Mouse (Mus musculus) ZHBTc4 (cell line): ENCODE measurements at regions not wholly inside any gene's neighbourhood (a gene's known extent, or its start where the extent isn't known, plus 50 kb on each side); places are given as distances from the start of the nearest gene placed in this dataset.

Experiments
- DNase-seq: peaks from one replicate; pipeline ENCODE4 v3.0.0-alpha.2; 2011; ENCODE audit warnings: low read depth, low spot score

DNA sequence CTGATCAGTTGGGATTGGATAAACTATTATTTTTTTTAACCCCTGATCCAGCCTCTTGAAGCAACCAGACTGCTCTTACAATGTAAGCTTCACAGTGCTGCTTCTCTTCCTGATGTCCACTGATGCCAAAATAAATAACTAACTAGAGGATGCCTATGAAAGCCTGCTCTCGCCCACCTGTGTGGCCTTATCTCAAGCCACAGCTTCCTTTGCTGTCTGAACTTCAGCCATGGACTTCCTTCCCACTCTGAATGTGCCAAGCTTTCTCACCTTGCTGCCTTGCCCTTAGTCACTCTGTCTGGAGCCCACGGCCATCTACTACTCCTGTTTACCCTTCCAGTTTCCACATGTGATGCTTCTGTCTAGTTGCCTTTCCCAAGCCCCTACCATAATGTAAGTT, 559.6 kb downstream of the Dhx35 start:
- DNase-seq: no peak

DNA sequence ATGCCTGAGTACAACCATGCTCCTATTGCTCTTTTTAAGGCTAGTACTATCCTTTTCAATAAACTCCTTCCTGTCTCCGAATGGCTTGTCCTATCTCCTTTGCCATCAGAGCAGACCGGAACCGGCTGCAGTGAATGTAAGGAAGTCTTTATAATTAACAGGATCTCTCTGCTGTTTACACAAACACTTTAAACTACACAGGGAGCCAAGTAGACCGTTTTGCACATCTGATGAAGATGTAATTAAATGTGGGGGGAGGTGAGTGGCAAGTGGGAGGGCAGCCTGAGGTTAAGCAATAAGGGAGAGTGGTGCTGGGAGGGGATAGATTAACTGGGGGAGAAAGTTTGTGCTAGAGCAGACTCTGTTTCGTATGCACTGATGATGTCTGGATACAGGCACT, 561.9 kb downstream of the Dhx35 start:
- no peak for DNase-seq

DNA sequence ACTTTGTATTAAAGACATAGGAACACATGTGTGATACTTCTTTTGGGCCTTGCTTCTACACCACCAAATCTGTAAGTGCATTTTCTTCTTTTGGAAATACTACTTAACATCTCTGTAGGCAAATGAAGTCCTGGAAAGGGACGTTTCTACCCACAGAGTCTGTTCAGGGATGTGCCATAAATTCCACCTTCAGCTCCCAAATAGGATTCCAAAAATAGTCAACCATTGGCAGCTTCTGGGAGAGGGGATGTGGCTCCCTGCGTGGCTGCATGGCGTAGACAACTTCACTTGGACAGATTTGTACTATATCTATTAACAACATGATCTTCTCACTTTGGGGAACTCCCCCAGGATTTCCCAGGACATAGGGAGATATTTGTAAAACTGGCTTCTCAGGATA, 566.8 kb downstream of the Dhx35 start:
- DNase-seq: no peak

DNA sequence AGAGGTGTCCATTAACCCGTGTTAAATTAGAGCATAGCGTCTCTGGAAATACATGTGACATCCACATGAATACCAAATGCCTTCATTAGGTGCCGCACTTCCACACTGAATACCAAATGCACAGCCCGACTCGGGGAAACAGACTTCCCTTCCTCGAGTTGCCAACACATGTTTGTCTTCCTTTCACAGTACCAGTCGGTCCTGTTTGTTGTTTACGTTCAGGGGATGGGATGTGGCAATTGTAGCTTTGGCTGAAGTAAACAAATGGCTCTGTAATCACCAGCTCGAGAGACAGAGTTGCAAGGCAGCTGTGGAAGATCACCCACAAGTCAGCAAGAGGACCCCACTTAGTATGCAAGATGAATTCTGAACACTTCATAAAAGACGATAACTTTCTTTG, 598.3 kb downstream of the Dhx35 start:
- DNase-seq: no peak

DNA sequence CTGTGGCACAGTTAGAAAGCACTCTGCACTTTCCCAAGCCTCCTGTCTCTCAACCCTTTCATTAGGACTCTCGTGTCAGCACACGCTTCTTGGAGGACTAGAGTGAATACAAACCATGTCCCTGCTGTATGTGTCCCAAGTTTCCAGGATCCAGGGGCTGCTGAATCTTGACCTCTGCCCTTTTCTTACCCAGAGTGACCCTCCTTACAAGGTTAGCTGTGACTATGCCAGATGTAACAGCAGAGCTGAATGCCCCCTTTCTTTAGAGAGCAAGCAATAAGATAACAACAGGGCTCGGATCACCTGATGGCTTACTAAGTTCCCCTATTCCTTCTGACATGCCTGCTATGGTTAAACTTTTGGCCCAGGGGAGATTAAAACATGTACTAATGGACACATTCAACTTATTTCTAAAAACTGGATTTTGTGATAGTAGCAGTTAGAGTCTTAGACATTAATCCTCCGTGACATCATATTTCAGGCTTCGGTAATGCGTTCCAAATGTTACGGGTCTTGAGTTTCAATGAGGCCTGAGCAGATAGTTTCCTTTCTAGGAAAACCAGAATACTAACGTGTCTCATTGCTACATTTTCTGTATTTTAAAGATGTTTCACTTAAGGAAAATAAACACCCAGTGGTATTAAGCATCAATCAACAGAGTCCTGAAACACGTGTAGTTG, 607.0 kb downstream of the Dhx35 start:
- DNase-seq: no peak

DNA sequence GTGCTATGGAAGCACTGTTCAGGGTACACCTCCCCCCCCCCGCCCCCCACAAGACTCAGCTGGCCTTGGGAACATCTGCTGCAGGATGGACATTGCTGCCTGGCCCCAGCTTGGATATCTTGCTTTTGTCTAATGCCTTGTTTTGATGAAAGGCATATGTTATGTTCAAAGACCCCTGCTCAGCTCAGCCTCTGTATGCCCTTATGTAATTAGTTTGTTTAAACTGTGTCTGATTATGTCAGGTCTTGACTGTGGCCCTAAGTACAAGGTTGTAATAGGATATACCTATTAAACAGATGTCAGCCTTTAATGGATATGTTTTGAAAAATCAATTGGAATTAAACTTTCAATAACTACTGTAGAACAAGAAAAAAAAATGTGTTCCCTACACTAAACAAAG, 610.3 kb downstream of the Dhx35 start:
- DNase-seq: no peak

DNA sequence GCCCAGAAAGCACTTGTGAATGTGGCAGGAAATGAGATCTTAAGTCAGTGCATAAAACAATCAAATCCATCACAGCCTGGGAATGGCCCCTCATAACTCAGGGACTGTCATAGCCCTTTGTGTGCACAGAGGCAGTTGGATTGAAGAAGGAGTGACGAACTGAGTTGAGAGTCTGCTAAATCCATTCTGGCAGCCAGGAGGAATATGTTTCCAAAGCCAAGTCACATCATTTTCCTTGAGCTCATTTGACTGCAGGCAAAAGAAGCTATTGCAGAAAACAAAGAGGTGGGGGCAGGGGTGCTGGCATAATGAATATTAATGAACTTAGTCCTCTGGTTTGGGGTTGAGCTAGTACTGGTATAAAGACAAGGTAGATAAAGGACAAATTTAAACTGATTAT, 620.0 kb downstream of the Dhx35 start:
- no peak for DNase-seq

DNA sequence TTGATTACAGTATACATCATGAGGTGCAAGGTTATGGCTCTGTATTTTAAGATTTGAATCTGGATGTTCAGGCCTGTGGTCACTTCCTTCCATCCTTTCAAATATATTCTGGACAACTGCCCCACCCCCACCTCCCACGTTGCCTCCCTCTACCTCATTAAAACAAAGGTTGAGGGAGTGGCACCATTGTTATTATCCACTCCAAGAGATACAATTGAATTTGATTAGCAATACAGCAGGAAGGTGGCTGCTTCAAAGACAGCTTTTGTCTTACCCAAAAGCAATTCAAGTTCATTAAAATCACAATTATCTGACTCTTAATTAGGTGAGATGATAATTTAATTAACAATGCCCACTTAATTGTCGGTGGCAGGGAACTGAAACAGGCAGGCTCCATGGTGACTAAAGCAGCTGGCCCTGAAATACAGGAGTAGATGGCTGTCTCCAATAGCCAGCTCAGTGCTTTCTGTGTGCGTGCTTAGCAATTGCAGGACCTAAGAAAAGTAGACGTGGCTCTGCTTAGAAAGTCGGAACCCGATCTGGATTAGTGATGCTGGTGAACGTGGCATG, 623.8 kb downstream of the Dhx35 start:
- peak; percentile 52 for DNase-seq

DNA sequence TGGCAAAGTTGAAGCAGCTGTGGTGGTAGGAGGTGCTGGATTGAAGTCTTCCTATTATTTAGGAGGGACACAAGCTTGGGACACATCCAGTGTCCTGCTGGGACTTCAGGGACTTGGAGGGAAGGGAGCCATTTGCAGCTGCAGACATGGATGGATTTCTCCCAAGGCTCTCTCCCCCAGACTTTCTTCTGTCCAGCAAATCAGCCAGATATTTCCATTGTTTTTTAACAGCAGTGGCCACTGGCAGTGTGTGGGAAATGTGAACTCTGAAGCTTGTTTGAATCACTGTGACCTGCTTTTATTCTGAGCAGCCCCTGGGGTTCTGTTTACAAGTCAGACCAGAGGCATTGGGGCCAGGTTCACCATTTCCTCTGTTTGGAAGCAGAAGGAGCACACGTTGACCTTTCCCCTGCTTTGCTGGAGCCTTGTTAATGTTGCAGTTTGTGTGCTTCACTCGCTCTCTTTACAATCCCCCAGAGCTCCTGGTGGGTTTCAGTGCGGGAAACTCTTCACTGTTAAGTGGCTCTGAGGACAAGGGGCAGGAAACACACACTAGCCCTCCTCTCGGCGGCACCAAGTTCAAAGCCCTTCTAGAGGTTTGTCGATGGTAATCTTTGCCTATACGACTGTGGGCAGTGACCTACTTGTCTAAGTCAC, 627.8 kb downstream of the Dhx35 start:
- DNase-seq: no peak

DNA sequence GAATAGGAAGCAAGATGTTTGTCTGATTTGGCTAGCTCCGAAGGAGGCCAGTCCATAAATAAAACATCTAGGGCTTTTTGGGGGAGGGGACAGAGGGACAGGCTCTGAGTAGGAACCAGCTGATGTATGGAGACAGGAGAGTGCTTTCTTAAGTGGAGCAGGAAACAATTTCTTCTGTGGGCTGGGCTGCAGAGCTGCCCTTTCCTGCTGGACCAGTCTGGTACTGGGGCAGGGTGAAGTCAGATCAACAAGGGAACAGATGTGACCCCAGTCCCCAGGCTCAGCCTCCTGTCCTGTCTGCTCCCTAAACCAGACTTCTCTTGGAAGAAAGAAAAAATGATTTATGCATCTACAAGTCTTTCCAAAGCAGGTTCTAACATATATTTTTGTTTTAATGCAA, 633.6 kb downstream of the Dhx35 start:
- no peak for DNase-seq

DNA sequence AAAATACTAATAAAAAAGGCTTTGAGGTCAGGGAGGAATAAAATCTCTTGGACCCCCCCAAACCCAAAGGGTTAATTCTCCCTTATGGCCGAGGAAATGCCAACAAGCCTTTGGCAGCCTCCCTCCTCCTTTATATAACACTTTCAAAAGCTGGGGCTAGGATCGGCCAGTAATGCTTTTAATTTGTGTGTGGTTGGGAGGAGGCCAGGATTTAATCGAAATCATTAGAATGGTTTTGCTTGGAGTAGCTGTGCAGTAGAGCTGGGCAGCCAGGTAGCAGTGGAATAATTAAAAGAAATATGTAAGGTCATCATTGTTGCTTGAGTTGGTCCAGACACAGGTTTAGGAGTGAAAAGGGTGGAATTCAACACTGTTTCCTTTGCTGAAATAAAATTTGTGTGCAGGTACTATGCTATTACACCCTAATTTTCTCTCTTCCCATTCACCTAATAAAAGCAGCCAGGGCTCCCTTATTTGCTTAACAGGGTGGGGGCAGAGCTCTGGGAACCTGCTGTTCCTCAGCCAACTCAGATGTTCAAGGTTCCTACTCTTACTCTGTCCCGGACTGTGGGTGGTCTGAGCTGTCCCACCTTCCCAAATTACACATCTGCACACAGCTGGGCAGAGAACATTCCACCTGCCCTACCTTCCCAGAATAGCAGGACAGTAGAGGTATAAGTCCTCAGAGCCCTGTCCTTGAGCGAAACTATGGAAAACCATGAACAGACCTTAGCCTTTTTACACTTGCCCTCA, 636.1 kb downstream of the Dhx35 start:
- DNase-seq: no peak

DNA sequence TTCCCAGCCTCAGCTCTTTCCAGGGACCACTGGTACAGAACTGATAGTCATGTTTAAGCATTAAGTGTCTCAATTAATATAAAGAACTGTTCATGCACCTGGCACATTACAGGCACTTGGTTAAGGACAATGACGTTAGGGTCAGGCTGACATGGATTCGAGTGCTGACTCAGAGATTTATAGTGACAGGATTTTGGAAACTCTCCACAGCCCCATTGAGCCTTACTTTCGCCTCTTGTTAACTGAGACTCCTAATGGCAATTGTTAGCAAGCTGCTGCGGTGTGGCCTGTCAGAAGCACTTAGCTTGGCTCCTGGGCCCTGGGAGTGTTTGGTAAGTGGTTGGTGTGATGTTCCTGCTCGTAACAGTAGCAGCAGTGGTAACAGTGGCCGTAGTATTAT, 644.4 kb downstream of the Dhx35 start:
- DNase-seq: no peak

DNA sequence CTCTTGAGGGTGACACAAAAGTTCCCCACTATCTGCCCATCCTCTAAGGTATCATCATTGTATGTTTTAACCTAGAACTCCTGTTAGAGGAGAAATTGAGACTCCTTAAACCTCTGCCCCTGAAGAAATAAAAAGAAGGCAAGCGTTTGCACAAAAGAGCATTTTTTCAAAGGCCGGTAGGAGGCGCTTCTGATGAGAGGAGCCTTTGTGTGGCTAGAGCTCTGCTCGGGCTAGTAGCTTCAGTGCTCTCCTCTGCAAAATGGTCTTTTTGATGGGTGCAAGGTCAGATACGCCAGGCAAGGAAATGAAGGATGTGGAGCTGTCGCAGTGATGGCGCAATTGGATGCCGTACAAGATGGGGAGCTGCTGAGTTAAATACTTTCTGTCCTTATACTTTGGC, 649.0 kb downstream of the Dhx35 start:
- DNase-seq: peak; percentile 59

DNA sequence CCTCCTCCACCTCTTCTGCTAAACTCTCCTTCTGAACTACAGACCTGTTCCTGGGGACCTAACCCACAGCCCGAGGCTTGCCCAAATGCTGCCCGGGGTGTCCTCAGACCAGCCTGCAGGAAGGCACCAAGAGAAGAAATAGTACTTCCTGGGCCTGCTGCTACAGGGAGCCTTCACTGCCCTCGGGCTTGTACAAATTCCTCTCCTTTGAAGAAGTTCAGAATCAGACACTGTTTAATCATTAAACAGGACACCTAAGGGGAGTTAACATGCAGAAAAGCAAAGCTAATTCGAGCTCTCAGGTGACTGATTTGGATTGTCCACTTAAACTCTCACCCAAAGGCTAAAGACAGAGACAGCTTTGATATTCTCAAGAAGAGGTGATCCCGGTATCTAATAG, 651.8 kb downstream of the Dhx35 start:
- DNase-seq: no peak

DNA sequence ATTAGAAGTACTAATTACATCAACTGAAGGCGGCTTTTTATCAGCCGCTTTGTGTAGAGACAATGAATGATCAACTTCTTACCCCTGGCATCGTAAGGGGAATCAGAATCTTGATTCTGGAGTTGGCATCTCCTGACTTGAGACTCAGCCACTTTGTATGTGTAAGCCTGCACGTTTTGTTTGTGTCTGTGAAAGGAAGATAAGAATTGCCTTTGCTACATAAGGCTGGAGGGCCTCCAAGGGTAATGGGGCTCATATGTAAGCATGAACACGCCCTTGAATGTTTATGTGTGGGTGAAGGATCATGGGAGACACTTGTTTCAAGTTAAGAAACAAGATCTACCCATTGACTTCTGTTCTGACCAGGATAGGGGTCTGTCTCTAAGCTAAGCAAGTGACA, 652.3 kb downstream of the Dhx35 start:
- no peak for DNase-seq

DNA sequence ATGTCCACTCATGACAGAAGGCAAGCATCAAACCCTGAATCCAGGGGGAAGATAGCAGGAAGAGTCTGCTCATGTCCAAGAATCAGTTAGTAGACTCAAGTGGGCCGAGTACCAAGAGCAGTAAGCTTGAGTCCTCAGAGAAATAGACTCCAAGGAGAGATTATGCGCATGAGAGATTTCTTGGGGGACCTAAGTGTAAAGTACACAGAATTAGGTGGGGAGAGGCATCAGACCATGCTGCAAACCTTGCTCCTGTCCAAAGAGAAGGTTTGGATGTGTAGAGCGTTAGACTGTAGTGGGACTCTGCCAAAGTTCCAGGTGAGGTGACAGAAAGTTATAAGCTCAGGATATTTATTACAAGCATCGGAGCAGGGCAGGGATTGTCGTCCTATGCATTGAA, 654.4 kb downstream of the Dhx35 start:
- DNase-seq: no peak

DNA sequence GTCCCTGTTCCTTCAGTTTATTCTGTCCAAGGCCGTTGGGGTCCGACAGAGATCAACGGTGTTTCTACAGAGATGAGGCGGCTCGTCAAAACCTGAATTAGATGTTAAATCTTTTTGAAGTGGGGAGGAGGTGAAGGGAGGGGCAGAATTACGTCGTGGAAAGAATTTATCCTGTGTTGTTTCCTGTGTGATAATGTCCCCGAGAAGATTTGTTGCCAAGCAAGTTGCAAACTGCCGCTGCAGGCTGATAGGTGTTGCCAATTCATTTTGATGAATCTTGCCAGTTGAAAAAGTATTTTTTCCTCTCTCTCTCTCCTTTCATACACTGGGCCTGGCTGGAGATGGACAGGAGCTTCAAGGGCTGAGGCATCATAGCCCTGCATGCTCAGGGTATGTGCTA, 656.8 kb downstream of the Dhx35 start:
- DNase-seq: no peak

DNA sequence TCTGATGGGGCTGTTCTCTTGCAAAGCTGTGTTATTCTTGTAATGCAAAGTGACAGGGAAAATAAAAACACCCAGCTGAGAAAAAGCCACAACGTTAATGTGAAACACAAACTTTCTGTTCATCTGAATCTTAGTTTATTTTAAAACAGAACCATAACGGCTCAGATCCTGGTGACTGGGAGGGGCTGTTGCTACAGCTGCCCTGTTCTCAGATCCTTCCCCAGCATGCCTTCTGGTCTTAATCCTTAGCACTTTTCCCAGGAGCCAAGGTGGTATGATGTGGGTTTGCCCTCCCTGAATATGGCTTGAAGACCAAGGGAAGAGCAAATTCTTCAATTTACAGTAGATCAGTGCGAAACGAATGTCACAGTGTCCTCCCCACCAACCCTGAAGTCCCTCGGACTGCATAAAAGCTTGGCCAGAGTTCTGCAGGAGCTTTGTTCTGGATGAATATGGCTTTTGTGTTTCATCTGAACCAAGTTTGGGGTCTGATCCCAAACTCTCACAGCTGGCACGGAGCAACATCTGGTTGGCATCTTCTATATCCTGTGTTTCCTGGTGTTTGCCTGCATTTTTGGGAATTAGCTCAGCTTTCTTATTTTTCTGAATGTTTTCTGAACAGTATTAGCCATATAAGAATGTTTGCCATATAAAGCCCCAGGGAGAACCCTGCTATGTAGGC, 686.9 kb downstream of the Dhx35 start:
- no peak for DNase-seq

DNA sequence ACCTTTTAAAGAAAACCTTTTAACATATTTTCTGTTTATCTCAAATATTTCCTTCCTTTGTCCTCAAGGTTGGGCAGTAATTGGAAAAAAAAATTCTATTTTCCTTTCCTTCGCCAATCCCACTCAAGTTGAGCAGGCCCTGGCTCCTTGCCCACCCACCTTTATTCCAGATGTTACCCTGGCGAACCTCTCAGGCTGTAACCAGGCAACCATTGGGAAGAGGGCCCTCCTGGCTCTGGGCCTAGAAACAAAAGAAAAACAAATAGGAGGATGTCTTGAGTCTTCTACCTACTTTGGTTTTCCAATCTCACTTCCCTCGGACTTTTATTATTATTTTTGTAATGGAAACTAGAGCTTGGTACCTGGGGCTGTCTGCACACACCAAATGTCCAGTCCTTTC, 696.5 kb downstream of the Dhx35 start:
- DNase-seq: no peak

DNA sequence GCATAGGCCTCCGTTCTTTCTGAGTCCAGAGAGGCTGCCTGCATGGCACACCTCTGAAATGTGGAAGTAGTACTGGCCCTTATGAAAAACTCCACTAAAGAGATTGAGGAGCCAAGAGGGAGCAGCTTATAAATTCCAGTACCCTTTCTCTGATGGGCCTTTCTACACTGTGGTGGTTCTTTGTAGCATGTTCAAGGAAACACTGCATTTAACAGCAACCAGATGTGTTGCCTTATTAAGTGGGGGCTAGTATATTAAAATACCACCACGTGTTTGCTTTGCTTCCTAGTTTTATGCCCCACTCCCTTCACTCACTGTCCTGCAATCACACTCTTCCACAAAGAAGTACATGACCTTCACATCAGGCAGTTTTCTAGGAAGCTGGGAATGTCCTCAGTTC, 704.1 kb downstream of the Dhx35 start:
- no peak for DNase-seq

DNA sequence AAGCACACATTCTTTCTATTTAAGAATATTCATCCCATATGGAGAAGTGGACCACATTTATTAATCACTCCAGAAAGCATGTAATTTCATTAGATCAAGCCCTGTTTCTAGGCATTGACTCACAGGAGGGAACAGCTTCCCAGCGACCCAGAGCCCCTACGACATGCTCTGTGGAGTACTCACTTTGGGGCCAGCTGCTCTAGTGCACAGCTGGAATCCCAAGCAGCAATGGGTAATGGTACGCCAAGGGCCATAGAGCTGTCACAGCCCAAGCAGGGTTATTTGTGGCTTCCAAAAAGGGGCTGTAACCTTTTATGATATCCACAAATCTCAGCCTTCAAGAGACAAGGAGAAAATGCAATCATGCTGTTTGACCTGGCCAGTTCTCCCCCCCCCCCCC, 706.4 kb downstream of the Dhx35 start:
- no peak for DNase-seq

DNA sequence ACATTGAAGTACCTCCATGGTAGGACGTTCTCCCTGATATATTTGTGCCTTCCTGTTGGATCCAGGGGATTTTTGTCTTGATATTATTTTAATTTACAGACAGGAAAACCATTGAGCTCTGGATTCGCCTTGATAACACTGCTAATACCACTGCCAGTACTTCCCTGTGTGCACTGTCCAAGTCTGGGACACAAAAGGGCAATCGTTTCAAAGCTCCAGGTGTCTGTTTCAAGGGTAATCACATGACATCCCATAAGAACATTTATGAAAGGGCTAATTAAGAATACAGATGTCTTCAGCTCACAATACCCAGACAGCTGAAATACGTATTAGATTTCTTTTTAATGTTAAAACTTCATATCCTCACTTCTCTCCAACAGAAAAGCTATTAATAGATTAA, 724.5 kb downstream of the Dhx35 start:
- DNase-seq: no peak
